Mouse (Mus musculus) spleen, adult 2 months (tissue): ENCODE results near the gene Tmem252.

Experiments used
- CTCF ChIP-seq: fragments of 200-500 bp; IDR thresholded peaks from 2 replicates; pipeline ENCODE4 v1.5.1; 2011; ENCODE audit warnings: mild to moderate bottlenecking, inconsistent platforms; ENCODE audit not compliant: insufficient read depth, insufficient read length, insufficient replicate concordance; ENCODE audit errors: extremely low read depth
- POLR2A ChIP-seq: fragments of 200-500 bp; IDR thresholded peaks from 2 replicates; pipeline ENCODE4 v1.6.1; 2011; ENCODE audit warnings: low read depth, low read length, inconsistent platforms

DNA sequence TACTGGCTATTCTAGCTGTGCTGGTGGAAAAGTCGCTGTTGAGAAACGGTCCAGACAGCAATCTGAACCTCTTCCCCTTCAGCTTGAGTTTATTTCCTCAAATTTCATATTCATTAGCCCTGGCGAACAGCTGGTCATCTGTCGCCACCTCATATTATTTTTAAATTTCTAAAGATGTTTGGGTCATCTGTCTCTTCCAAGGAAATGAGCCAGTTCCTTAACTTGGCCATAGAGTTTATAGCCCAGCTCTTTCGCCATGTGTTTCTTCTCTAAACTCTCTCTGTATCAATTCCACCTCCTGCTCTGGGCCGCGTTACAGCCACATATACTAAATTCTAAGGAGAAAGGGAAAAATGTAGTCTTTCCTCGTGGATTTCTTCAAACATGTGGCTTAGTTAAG is 29.9 kb downstream of the Tmem252 start:
- no peak for TF ChIP-seq CTCF
- TF ChIP-seq POLR2A = no peak
